Mouse (Mus musculus): Measurements from ENCODE around the gene 7420426K07Rik.

7420426K07Rik gene

DNA sequence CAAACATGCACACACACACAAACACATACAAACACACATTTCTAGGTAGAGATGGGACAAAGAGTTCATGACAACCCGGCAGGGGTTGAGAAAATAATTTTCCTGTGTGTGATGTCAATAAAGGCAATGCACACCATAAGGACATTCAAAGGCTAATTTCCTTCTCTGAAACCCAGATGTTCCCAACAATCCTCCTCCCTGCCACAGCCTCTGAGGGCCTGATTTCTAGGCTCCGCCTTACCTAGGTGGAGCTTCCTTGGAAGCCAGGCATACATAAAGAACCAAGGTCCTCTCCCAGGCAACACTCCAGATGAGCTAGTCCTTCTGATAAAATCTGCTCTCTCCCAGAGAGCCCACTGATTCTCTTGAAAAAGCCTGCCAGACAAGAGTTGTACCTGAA, at the start of gene 7420426K07Rik:
Gene 7420426K07Rik (plus strand): TSS at position 301 of the 400 bp plus-strand sequence.
- no peak for DNase-seq (ENCODE audit: low spot score in 2 of 2)

DNA sequence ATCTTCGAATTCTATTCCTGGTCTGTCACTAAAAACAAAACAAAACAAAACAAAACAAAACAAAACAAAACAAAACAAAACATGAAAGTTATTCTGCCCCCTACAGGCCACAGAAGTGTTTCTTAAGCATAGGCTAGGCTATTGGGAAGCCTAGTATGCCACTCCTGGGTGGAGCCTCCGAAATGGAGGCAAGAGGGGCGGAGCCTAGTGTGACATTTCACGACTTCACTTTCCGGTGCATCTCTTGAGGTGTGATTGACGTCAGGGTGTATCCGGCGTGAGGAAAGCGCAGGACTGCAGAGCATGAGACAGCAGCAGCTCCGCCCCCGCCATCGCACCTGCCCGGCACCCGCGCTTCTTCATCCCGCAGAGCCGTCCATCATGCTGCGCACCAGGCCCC, 46.7 kb upstream of the 7420426K07Rik start, which contains the start of gene Prr23a2:
Gene Prr23a2 (plus strand): TSS at position 285 of the 400 bp plus-strand sequence.
- DNase-seq (ENCODE audit: low spot score in 2 of 2): no peak

DNA sequence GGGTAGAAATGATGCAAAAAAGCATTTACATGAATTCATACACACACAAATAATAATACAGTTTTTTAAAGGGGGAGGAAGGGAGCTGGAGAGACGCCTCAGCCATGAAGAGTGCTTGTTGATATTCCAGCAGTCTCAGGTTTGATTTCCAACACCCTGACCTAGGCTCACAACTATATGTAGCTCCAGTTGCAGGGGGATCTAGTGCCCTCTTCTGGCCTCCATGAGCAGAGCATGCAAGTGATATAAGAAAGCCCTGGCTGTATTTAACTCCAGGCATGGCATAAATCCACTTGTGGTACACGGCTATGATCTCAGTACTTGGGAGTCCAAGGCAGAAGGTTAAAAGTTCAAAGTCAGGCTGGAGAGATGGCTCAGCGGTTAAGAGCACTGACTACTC, 39.5 kb upstream of the 7420426K07Rik start:
- DNase-seq (ENCODE audit: low spot score in 2 of 2): no peak

- DNase-seq (ENCODE audit: low spot score in 2 of 2): no peak
Measured at GRCm38 (mm10) chr9:98864571-98864970, 38.3 kb upstream of the 7420426K07Rik start, which contains the start of gene Prr23a3. TSS of gene Prr23a3 (plus strand) at chr9:98864767.

GRCm38 (mm10) chr9:98901486-98901885, 1.4 kb upstream of the 7420426K07Rik start:
- no peak for DNase-seq (ENCODE audit: low spot score in 2 of 2)

DNA sequence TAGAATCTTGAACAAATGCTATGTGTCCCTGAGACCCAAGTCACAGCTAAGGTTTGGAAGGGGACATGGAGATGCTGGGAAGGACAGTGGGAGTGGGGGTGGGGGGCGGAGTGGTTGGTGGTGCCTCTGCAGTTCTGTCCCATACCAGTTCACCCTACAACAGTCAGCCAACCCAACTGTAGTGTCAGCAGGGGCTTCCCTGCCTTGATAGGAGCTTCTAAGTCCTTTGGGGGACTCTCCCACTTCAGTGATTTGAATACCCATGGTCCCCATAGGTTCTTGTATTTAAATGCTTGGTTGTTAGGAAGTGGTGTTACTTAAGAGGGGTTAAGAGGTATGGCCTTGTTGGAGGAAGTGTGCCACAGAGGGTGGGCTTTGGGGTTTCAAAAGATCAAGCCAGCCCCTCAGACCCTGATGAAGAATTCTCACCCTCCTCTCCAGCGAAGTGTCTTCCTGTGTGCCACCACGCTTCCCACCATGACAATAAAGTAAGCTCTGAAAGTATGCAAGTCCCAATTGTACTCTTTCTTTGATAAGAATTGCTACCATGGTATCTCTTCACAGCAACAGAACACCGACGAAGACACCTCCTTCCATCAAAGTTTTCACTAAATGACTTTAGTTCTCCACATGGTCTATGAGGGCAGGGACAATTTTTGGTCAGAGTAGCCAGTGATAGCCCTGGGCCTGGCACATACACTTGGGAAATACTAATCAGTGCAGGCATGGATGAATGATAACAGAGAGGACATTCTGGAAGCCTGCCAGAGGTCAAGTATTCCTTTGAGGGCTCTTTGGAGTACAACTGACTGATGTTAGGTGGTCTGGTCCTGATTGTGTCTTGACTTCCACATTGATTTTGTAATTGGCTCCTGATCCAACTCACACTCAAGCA, 18.0 kb downstream of the 7420426K07Rik start:
- DNase-seq (ENCODE audit: low spot score in 2 of 2): no peak

GRCm38 (mm10) chr9:98923119-98923518, 20.2 kb downstream of the 7420426K07Rik start:
- peak; percentile 10 to 13 for DNase-seq (ENCODE audit: low spot score in 2 of 2)

- DNase-seq (ENCODE audit: low spot score in 2 of 2): no peak
Measured at GRCm38 (mm10) chr9:98924183-98924582, 21.3 kb downstream of the 7420426K07Rik start.

DNA sequence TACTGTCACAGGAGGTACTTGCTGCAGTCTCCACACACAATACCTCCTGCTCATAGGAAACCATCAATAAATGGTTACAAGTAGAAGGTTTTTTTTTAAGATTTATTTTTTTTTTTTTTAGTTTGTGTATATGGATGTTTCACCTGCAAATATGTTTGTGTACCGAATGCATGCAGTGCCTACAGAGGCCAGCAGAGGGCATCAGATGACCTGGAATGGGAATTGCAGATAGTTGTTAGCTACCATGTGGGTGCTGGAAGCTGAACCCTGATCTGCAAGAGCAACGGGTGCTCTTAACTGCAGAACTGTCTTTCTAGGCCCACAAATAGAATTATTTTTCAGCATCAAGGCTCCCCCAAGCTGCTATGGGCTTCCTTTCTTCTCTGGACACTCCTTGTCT, 26.6 kb downstream of the 7420426K07Rik start:
- no peak for DNase-seq (ENCODE audit: low spot score in 2 of 2)

DNA sequence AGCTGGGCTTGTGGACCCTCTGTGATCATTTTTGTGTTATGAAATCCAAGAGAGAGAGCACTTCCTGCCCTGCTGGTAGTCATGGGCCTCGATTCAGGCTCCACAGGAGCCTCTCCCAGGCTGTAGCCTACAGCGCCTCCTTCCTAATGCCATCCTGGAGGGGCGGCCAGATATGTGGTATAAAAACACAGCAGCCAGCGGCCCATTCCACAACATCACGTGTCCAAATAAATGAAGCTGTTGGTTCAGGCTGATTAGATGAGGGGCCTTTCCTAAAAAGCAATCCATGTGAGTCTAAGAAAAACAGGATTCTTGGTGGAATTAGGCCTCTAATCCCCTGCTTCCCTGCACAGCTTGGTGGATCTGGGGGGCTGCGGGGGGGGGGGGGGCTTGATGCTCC, 30.0 kb downstream of the 7420426K07Rik start:
- no peak for DNase-seq (ENCODE audit: low spot score in 2 of 2)

GRCm38 (mm10) chr9:98935190-98935909, 32.4 kb downstream of the 7420426K07Rik start:
- no peak for DNase-seq (ENCODE audit: low spot score in 2 of 2)

DNA sequence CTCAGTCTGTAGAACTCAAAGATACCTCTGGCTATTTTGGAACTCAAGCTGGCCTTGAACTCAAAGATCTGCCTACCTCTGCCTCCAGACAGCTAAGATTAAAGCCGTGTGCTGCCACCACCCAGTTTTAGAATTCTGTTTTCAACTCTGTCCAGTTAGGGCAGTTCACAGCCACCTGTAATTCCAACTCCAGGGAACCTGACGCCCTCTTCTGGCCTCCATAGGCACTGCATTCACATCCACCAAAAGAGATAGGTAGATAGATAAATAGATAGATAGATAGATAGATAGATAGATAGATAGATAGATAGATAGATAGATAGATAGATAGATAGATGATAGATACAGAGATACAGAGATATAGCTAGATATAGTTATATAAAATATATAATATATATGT, 36.4 kb downstream of the 7420426K07Rik start:
- DNase-seq (ENCODE audit: low spot score in 2 of 2): no peak

- no peak for DNase-seq (ENCODE audit: low spot score in 2 of 2)
Measured at GRCm38 (mm10) chr9:98952171-98953050, 49.5 kb downstream of the 7420426K07Rik start.

- DNase-seq (ENCODE audit: low spot score in 2 of 2): no peak
Measured at GRCm38 (mm10) chr9:98953291-98953690, 50.4 kb downstream of the 7420426K07Rik start.

- DNase-seq (ENCODE audit: low spot score in 2 of 2): no peak
Measured at GRCm38 (mm10) chr9:98953830-98954229, 50.9 kb downstream of the 7420426K07Rik start.
